Mouse (Mus musculus) CH12.LX (cell line): ENCODE data around the gene Rai2. TPM values are rescaled to one million over a fixed set of nuclear protein-coding genes. Genes with fewer than 3 reads are reported as not detected.

Source experiments
- DNase-seq: peaks from one replicate; pipeline ENCODE4 v3.0.0-alpha.2; 2013; ENCODE audit errors: extremely low read depth
- H3K27ac ChIP-seq: 2 replicates; pipeline ENCODE4 v1.5.1; 2012; ENCODE audit warnings: low read depth, mild to moderate bottlenecking, control low read depth, moderate library complexity; ENCODE audit not compliant: insufficient read depth
- H3K27me3 ChIP-seq: replicated peaks from 2 replicates; pipeline ENCODE3; 2012; ENCODE audit warnings: inconsistent platforms
- H3K36me3 ChIP-seq, 2 experiments: replicated peaks in 1 of 2; 2 replicates each; pipeline versions ENCODE3 to v1.6.1; 2012; ENCODE audit warnings: inconsistent platforms in 1 of 2, low read length in 1 of 2, mild to moderate bottlenecking in 1 of 2, mixed read lengths in 1 of 2, moderate library complexity in 1 of 2; ENCODE audit not compliant: control insufficient read depth in 1 of 2, insufficient read depth in 1 of 2
- H3K4me1 ChIP-seq, 2 experiments: 2 replicates each; pipeline ENCODE4 v1.6.1; 2012; ENCODE audit warnings: inconsistent platforms in 1 of 2, moderate library complexity in 1 of 2; ENCODE audit not compliant: insufficient read depth in 2 of 2, control insufficient read depth in 1 of 2
- H3K4me2 ChIP-seq: 2 replicates; pipeline ENCODE4 v1.6.1; 2012; ENCODE audit warnings: low read depth, mild to moderate bottlenecking, control low read depth; ENCODE audit not compliant: poor library complexity, insufficient read depth, severe bottlenecking
- H3K4me3 ChIP-seq, 3 experiments: fragments of 150-350 bp in 1 of 3; sonication (generic) in 1 of 3; replicated peaks in 1 of 3; 2 replicates each; pipeline versions ENCODE3 to v1.5.1; 2011 to 2012; ENCODE audit warnings: low read depth in 2 of 3, low read length in 2 of 3, mild to moderate bottlenecking in 2 of 3, moderate library complexity in 2 of 3, control low read depth in 1 of 3, improper control_type of control experiment in 1 of 3, inconsistent platforms in 1 of 3, mixed read lengths in 1 of 3; ENCODE audit not compliant: poor library complexity in 1 of 3
- H3K79me2 ChIP-seq: replicated peaks from 2 replicates; pipeline ENCODE4 v1.6.1; 2012; ENCODE audit warnings: mild to moderate bottlenecking, moderate library complexity; ENCODE audit not compliant: control insufficient read depth, poor library complexity, insufficient read depth, severe bottlenecking; ENCODE audit errors: extremely low read depth
- H3K9ac ChIP-seq: 2 replicates; pipeline ENCODE4 v1.6.1; 2012; ENCODE audit warnings: low read depth, mild to moderate bottlenecking, control low read depth, moderate library complexity; ENCODE audit not compliant: insufficient read depth
- H3K9me3 ChIP-seq: replicated peaks from 2 replicates; pipeline ENCODE3; 2012; ENCODE audit warnings: low read length, inconsistent platforms, mixed read lengths
- ELF1 ChIP-seq: IDR thresholded peaks from 2 replicates; pipeline ENCODE4 v1.6.1; 2014; ENCODE audit warnings: low read depth, mild to moderate bottlenecking, inconsistent platforms, low read length, improper control_type of control experiment
- ETS1 ChIP-seq: conservative IDR thresholded peaks from 2 replicates; pipeline ENCODE4 v1.6.1; 2012; ENCODE audit warnings: low read depth, mild to moderate bottlenecking, inconsistent platforms, low read length, improper control_type of control experiment, moderate library complexity
- GABPA ChIP-seq: IDR thresholded peaks from 2 replicates; pipeline ENCODE4 v1.6.1; 2012; ENCODE audit warnings: low read depth, low read length, improper control_type of control experiment, inconsistent platforms; ENCODE audit not compliant: insufficient replicate concordance
- HCFC1 ChIP-seq: IDR thresholded peaks from 2 replicates; pipeline ENCODE4 v1.6.1; 2012; ENCODE audit warnings: low read depth, mild to moderate bottlenecking, inconsistent platforms, low read length, improper control_type of control experiment
- JUN ChIP-seq: IDR thresholded peaks from 2 replicates; pipeline ENCODE4 v1.6.1; 2011; ENCODE audit warnings: low read depth, mild to moderate bottlenecking, low read length, improper control_type of control experiment, moderate library complexity; ENCODE audit not compliant: insufficient read depth
- JUND ChIP-seq: conservative IDR thresholded peaks from 2 replicates; pipeline ENCODE4 v1.6.1; 2011; ENCODE audit warnings: low read depth, low read length, improper control_type of control experiment
- MEF2A ChIP-seq: IDR thresholded peaks from 2 replicates; pipeline ENCODE4 v1.6.1; 2014; ENCODE audit warnings: low read depth, mild to moderate bottlenecking, inconsistent platforms, low read length, improper control_type of control experiment, borderline replicate concordance
- MXI1 ChIP-seq: IDR thresholded peaks from 2 replicates; pipeline ENCODE4 v1.6.1; 2011; ENCODE audit warnings: mild to moderate bottlenecking, low read depth, low read length, improper control_type of control experiment
- NELFE ChIP-seq: IDR thresholded peaks from 2 replicates; pipeline ENCODE4 v1.6.1; 2011; ENCODE audit warnings: low read depth, low read length, improper control_type of control experiment
- NRF1 ChIP-seq: IDR thresholded peaks from 2 replicates; pipeline ENCODE4 v1.6.1; 2014; ENCODE audit warnings: low read depth, mild to moderate bottlenecking, inconsistent platforms, low read length, improper control_type of control experiment, moderate library complexity
- PAX5 ChIP-seq: IDR thresholded peaks from 2 replicates; pipeline ENCODE4 v1.6.1; 2012; ENCODE audit warnings: low read length, inconsistent platforms, mixed read lengths
- POLR2A ChIP-seq: IDR thresholded peaks from 2 replicates; pipeline ENCODE4 v1.6.1; 2011; ENCODE audit warnings: low read depth, mild to moderate bottlenecking, improper control_type of control experiment, low read length
- RAD21 ChIP-seq: IDR thresholded peaks from 2 replicates; pipeline ENCODE4 v1.6.1; 2011; ENCODE audit warnings: low read depth, mild to moderate bottlenecking, low read length, improper control_type of control experiment, moderate library complexity
- RCOR1 ChIP-seq: conservative IDR thresholded peaks from 2 replicates; pipeline ENCODE4 v1.6.1; 2012; ENCODE audit warnings: low read depth, mild to moderate bottlenecking, inconsistent platforms, low read length, improper control_type of control experiment
- SIN3A ChIP-seq: IDR thresholded peaks from 2 replicates; pipeline ENCODE4 v1.6.1; 2012; ENCODE audit warnings: low read length, improper control_type of control experiment, inconsistent platforms
- SMC3 ChIP-seq: IDR thresholded peaks from 2 replicates; pipeline ENCODE4 v1.6.1; 2011; ENCODE audit warnings: low read depth, low read length, improper control_type of control experiment
- TBP ChIP-seq: conservative IDR thresholded peaks from 2 replicates; pipeline ENCODE4 v1.6.1; 2011; ENCODE audit warnings: low read depth, low read length, improper control_type of control experiment
- UBTF ChIP-seq: IDR thresholded peaks from 2 replicates; pipeline ENCODE4 v1.6.1; 2012; ENCODE audit warnings: low read depth, mild to moderate bottlenecking, inconsistent platforms, low read length, improper control_type of control experiment, moderate library complexity
- USF1 ChIP-seq: IDR thresholded peaks from 2 replicates; pipeline ENCODE4 v1.6.1; 2014; ENCODE audit warnings: low read depth, mild to moderate bottlenecking, inconsistent platforms, low read length, improper control_type of control experiment
- ZC3H11A ChIP-seq: IDR thresholded peaks from 2 replicates; pipeline ENCODE4 v1.6.1; 2012; ENCODE audit warnings: low read depth, mild to moderate bottlenecking, inconsistent platforms, low read length, improper control_type of control experiment
- ZKSCAN1 ChIP-seq: IDR thresholded peaks from 2 replicates; pipeline ENCODE4 v1.6.1; 2012; ENCODE audit warnings: low read depth, inconsistent platforms, low read length, improper control_type of control experiment, borderline replicate concordance
- ZNF384 ChIP-seq: IDR thresholded peaks from 2 replicates; pipeline ENCODE4 v1.6.1; 2012; ENCODE audit warnings: low read depth, low read length, improper control_type of control experiment, inconsistent platforms
- dilution Hi-C: fragments of 300-500 bp; cut with MboI; formaldehyde crosslinking; loops from 2 replicates; pipeline ENCODE4 v1.14.3; 2020; ENCODE audit warnings: low sequenced_read_pairs; ENCODE audit not compliant: extremely low pct_unique_long_range_greater_than_20kb, extremely low pct_ligation_motif_present
- in situ Hi-C: fragments of 300-500 bp; cut with MboI; formaldehyde crosslinking; loops from 3 replicates; pipeline ENCODE4 v1.14.3; 2019; ENCODE audit warnings: low sequenced_read_pairs, low pct_ligation_motif_present, low pct_unique_long_range_greater_than_20kb, mixed read lengths
- polyA plus RNA-seq: library from polyadenylated mRNA; unstranded; fragments of >175 nt; gene quantifications from 2 replicates; pipeline ENCODE4 v1.2.1, GENCODE M21; 2012; ENCODE audit warnings: low read depth; ENCODE audit not compliant: insufficient read length
- total RNA-seq, 2 experiments: library from RNA; depleted of rRNA; stranded (reverse); fragments of 300-350 nt in 1 of 2; fragments of >200 nt in 1 of 2; gene quantifications; 2 replicates each; pipeline ENCODE4 v1.2.3; 2012 to 2014

Rai2 gene
- total and polyA plus RNA-seq, 3 experiments, result not detected

DNA sequence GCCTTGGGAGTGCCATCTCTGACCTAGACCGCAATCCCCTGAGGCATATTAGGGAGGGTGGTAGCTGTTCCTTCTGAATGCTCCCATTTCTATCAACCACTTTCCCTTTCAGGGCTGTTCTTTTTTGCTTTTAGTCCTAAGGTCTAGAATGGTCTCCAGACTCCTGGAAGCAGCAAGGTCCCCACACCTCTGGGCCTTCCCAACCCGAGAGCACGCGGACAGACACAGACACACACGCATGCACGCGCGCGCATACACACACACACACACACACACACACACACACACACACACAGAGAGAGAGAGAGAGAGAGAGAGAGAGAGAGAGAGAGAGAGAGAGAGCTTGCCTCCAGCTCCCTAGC lies 385 bp upstream of the Rai2 start:
- in situ Hi-C loops, result no loop called here
- dilution Hi-C loops, result no loop called here
- Histone ChIP-seq H3K36me3 (no peaks in the 10 kb centered on the region), H3K27me3 (no peaks in the 10 kb centered on the region), H3K9ac (no peak overlapping the region), H3K4me2 (no peak overlapping the region), H3K4me3 (no peak overlapping the region), H3K79me2 (no peaks in the 10 kb centered on the region), H3K27ac (no peak overlapping the region), H3K4me1 (no peaks in the 10 kb centered on the region), H3K9me3 (no peaks in the 10 kb centered on the region)
- DNase-seq, result no peak
- no peak for TF ChIP-seq JUN
- no peak for TF ChIP-seq RAD21
- no peak for TF ChIP-seq USF1
- no peak for TF ChIP-seq ELF1
- TF ChIP-seq SMC3, result no peak
- TF ChIP-seq ZC3H11A, result no peak
- no peak for TF ChIP-seq NELFE
- no peak for TF ChIP-seq ETS1
- no peak for TF ChIP-seq TBP
- no peak for TF ChIP-seq GABPA

DNA sequence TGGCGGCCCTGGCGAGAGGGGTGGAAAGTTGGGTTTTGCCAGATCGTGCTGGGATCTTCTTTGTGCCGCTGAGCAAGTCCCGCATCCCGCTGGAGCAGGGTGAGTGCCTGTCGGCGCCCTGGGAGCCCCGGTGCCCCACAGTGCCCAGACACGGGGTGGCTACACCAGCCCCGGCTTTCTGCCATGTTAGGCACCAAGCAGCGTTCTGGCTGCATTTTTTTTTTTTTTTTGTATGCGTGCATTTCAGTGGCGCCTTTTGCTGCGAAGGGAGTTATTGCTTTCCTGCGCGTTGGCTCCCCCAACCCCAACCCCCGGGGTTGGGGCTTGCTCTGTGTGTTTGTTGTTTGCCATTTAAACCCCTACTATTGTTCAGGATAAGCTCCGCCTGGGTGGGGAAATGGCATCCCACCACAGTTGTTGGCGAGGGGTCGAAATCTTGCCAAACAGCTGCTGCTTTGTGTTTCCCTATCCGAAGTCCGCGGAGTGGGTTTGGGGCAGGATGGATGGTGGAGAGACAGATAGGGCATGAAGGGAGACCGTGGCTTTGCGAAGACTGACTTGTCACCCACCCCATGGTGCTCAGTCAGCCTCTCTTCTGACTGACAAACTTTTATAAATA lies 1.0 kb downstream of the Rai2 start:
- Histone ChIP-seq H3K79me2 (no peaks in the 10 kb centered on the region), H3K27me3 (no peaks in the 10 kb centered on the region), H3K27ac (no peak overlapping the region), H3K9me3 (no peaks in the 10 kb centered on the region), H3K4me2 (no peak overlapping the region), H3K36me3 (no peaks in the 10 kb centered on the region), H3K9ac (no peak overlapping the region), H3K4me1 (no peaks in the 10 kb centered on the region), H3K4me3 (no peak overlapping the region)
- DNase-seq, result no peak
- dilution Hi-C loops (no loop called here), in situ Hi-C loops (no loop called here)
- TF ChIP-seq SIN3A, result no peak

DNA sequence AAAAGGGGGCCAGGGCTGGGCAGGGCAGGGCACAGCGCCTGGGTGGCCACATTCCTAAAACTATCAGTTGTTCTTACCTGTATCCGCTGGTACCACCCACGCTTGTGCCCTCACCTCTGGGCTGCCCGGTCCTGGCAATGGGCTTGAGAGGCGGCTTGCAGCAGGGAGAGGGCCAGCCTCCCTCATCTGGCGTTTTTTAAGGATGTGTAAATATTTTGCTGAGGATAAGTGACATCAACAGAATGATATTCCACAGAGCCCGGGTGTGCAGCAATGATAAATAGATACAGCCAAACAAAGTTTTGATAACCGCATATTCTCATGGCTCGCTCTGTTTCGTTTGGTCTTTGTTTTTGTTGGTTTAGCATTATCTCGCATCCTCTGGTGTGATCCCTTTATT lies 1.7 kb downstream of the Rai2 start:
- H3K27ac ChIP-seq, result no peak overlapping the region
- H3K9ac ChIP-seq, result no peak overlapping the region
- no peaks in the 10 kb centered on the region for H3K79me2 ChIP-seq
- H3K27me3 ChIP-seq, result no peaks in the 10 kb centered on the region
- DNase-seq, result no peak
- dilution Hi-C loops, result no loop called here
- H3K4me3 ChIP-seq, result no peak overlapping the region
- TF ChIP-seq ZKSCAN1 (no peak), UBTF (no peak), MXI1 (no peak), ZNF384 (no peak), MEF2A (no peak), HCFC1 (no peak), RCOR1 (no peak), POLR2A (no peak), USF1 (no peak), RAD21 (no peak), PAX5 (no peak), NRF1 (no peak), JUND (no peak), ZC3H11A (no peak), SIN3A (no peak)
- in situ Hi-C loops, result no loop called here
- H3K4me1 ChIP-seq, result no peaks in the 10 kb centered on the region
- H3K9me3 ChIP-seq, result no peaks in the 10 kb centered on the region
- H3K36me3 ChIP-seq, result no peaks in the 10 kb centered on the region
- no peak overlapping the region for H3K4me2 ChIP-seq
